Mouse (Mus musculus) olfactory bulb, adult 2 months (tissue): ENCODE measurements around the gene Nfe2.
"Not testable (repeated sequence)": the region's sequence is repeated elsewhere in the genome, so short reads cannot be mapped to it uniquely, and the experiment has no call there.

Experiments used
- CTCF ChIP-seq: fragments of 200-500 bp; IDR thresholded peaks from 2 replicates; pipeline ENCODE4 v1.5.1; 2012; ENCODE audit warnings: low read depth, mild to moderate bottlenecking, low read length, moderate library complexity; ENCODE audit not compliant: insufficient read depth
- POLR2A ChIP-seq: fragments of 200-500 bp; IDR thresholded peaks from 2 replicates; pipeline ENCODE4 v1.6.1; 2012; ENCODE audit warnings: mild to moderate bottlenecking, low read depth, low read length, moderate library complexity; ENCODE audit not compliant: insufficient read depth

DNA sequence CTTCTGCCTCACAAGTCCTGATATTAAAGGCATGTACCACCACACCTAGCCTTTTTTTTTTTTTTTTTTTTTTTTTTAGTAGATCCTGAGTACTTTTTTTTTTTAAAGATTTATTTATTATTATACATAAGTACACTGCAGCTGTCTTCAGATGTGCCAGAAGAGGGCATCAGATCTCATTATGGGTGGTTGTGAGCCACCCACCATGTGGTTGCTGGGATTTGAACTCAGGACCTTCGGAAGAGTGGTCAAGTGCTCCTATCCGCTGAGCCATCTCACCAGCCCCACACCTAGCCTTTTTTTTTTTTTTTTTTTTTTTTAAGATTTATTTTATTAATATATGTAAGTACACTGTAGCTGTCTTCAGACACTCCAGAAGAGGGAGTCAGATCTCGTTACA is 17.7 kb upstream of the Nfe2 start:
- not testable (repeated sequence) for TF ChIP-seq POLR2A, CTCF
